Mouse (Mus musculus) hindlimb bud, embryonic 11.5 days (tissue): ENCODE results near the gene A4galt.
"Not testable (repeated sequence)": the region's sequence is repeated elsewhere in the genome, so short reads cannot be mapped to it uniquely, and the experiment has no call there.

Source experiments
- DNase-seq: peaks from one replicate; pipeline ENCODE4 v3.0.0-alpha.2; 2012; ENCODE audit warnings: low read depth, low spot score; ENCODE audit errors: extremely low spot score

The A4galt gene

GRCm38 (mm10) chr15:83269985-83270384, 18.4 kb upstream of the A4galt start:
- not testable (repeated sequence) for DNase-seq

DNA sequence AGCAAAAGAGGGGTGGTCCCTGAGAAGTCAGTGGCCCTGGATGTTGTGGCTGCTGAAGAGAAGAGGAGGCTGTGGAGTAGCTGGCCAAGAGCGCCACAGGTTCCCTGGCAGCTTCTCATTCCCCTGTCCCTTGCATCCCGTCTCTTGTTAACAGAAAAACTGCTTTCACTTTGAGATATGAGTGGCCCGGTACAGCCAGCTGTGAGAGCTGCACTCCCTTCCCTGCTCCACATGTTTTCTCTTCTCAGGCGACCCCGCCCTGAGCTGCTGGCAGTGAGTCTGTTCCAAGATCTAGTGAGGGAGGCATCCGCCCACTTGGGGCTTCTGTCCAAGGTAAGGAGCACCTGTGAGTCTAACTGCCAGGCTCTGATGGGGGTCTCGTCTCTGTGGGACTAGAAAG, 16.9 kb upstream of the A4galt start:
- DNase-seq = not testable (repeated sequence)

- DNase-seq = no peak
Observed at GRCm38 (mm10) chr15:83265269-83265668, 13.7 kb upstream of the A4galt start.

DNA sequence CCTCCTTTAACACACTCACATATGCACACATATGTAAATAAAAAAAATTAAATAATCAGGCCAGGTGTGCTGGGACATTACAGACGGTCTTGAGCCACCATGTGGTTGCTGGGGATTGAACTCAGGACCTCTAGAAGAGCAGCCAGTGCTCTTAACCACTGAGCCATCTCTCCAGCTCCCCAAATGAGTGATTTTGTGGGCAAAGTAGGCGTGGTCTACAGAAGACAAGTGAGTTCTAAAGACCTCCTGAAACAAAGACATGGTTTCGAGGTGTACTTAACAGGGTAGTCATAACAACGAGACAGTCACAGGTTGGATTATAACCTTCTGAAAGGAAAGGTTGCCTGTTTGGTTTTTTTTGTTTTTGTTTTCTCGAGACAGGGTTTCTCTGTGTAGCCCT, 11.8 kb upstream of the A4galt start:
- no peak for DNase-seq

DNA sequence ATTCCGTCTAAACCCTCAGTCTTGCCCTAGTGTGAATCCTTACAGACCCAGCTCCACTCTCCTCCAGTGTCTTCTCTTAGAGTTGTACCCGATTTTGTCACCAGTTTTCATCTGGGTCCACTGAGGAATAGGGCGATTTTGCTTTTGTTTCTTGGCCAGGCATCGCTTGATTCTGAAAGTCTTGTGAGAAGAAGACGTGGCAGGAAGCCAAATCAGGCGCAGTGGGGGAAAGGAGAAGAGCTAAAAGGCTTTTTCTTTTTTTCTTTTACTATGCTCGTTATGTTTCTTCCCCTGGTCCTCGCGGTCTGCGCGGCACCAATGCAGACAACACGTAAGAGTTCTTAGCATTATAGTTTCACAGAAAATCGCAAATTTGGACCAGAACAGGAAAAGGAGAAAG, 6.3 kb upstream of the A4galt start:
- DNase-seq = no peak

DNA sequence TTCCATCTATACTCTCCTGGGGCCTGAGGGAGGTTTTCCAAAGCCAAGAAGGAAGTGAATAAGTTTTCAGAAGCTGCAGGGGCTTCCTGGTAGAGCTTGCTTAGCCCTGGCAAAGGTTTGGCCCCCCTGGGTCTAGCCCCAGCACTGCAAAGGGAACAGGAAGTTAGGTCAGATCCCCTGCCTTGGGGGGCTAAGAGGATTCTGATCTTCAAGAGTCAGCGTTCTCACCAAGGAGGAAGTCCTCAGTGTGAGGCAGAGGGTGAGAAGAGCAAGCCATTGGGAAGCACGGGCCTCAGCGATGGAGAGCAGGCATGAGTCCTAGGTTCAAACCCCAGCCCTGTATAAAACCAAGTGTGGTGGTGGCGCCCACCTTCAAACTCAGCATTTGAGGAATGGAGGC, 4.9 kb upstream of the A4galt start:
- DNase-seq = no peak

DNA sequence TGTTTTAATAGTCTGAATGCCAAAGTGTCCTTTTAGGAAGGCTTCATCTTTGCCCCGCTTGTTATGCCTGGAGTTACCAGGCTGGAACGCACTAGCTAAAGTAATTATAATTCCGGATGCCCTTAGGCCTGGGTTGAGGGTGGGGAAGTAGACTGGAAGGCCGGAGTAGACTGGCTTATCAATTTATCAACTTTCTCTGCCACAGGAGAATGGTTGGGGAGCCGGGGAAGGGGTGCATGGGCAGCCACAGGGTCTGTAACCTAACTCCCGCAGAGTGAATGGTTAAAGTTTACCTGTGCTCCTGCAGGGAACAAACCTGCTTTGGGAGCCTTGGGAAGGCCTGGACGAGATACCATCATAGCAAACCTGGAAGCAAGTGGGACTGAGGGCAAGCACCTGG, 4.4 kb upstream of the A4galt start:
- no peak for DNase-seq

- no peak for DNase-seq
Observed at GRCm38 (mm10) chr15:83255191-83255782, 3.7 kb upstream of the A4galt start.

- no peak for DNase-seq
Observed at GRCm38 (mm10) chr15:83254372-83255070, 2.9 kb upstream of the A4galt start.

GRCm38 (mm10) chr15:83252060-83252459, 486 bp upstream of the A4galt start:
- DNase-seq = no peak

GRCm38 (mm10) chr15:83250651-83251175, 861 bp downstream of the A4galt start:
- DNase-seq = no peak

DNA sequence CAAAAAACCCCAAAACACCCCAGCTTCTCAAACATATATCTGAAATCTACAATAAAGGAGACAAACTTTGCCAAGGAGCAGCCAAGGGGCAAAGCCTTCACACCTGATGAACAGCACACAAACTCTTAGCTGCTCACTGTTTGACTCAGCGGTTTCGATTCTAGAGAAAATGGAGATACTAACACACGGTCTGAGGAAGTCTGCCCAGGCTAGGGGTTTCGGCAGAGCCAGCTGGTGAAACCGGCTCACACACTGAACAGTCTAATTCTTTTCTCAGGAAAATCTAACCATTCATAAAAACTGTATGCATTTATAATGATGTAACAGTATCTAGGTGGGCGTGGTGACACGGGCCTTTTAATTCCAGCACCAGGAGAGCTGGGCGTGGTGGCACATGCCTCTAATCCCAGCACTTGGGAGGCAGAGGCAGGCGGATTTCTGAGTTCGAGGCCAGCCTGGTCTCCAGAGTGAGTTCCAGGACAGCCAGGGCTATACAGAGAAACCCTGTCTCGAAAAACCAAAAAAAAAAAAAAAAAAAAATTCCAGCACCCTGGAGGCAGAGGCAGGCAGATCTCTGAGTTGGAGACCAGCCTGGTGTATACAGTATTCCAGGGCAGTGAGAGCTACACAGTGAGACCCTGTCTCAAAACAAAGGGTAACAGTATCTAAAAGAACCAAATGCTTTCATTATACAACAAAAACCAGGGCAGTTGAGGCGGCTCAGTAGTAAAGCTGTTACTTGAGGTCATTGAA, 1.9 kb downstream of the A4galt start:
- DNase-seq = no peak

GRCm38 (mm10) chr15:83248236-83248844, 3.2 kb downstream of the A4galt start:
- no peak for DNase-seq

GRCm38 (mm10) chr15:83244371-83244770, 7.2 kb downstream of the A4galt start:
- no peak for DNase-seq

DNA sequence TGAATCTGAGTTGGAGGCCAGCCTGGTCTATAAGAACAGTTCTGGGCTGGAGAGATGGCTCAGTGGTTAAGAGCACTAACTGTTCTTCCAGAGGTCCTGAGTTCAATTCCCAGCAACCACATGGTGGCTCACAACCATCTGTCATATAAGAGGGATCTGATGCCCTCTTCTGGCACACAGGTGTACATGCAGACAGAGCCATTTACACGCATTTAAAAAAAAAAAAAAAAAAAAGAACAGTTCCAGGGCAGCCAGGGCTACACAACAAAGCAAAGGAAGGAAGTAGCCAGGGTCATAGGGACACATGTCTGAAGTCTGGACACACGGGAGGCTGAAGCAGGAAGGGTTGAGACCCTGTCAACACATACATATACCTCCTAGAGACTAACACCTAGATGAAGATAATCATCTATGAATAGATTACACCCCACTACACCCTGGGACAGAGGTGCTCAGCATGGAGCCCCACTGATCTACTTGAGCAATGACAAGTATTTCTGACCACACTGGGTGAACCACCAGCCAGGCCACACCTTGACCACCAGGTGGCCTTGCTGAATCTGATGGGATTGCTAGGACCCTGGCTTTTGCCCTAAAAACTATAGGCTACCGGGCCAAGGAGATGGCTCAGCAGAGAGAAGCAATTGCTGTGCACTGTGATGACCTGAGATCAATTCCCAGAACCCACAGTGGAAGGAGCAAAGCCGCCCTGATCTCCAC, 9.5 kb downstream of the A4galt start:
- DNase-seq = no peak

DNA sequence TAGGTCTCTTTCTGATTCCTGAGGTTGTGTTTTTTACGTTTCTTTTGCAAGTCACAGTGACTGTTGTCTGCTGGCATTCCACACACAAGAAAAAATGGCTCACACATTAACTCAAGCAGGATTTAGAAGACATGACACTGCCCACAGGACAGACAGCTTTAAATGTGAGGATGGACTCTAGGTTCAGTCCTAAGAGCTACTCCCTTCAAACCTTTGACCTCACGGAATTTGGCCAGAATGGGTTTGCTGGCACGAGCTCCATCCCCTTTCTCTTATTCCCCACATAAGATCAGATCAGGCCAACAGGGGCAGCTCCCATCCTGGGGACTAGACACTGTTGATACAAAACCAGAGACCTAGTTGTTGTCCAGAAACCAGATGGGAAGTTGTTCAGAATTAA, 10.1 kb downstream of the A4galt start:
- no peak for DNase-seq

GRCm38 (mm10) chr15:83237460-83238243, 13.9 kb downstream of the A4galt start:
- DNase-seq = no peak

DNA sequence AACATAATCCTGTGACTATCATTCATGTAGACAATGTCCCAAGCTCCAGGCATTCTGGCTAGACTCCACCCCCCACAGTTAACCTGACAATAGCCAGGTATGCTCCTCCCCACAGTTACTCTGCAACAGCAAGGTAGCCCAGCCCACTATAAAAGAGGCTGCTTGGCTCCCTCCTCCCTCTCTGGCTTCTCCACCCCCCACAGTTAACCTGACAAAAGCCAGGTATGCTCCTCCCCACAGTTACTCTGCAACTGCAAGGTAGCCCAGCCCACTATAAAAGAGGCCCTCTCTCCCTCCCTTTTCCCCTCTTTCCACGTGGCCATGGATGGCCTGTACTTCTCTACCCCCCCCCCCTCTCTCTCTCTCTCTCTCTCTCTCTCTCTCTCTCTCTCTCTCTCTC, 14.8 kb downstream of the A4galt start:
- DNase-seq = no peak

- no peak for DNase-seq
Observed at GRCm38 (mm10) chr15:83233219-83233992, 18.2 kb downstream of the A4galt start.
